Mouse (Mus musculus): ENCODE measurements at regions not wholly inside any gene's neighbourhood (a gene's known extent, or its start where the extent isn't known, plus 50 kb on each side); places are given as distances from the start of the nearest gene placed in this dataset.

DNA sequence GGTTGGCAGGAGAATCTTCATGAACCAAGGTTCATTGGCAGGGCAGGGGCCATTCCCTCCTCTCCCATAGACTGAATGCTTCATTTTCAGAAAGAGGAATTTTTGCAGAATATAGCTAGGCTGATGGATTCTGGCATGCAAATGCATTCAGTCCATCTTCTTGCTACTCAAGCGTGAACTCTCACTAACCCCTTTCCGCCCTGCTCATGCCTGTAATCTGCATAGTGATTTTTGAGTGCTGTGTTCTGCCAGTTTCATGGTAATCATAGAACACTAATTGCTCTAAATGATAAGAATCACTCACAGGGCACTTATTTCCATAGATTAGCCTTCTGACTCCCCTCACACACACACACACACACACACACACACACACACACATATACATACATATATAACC, 119.8 kb upstream of the Onecut1 start:
- TF ChIP-seq EP300 (IDR thresholded peaks at IDR 0.05; ENCODE audit: low read depth) (no peak), CTCF (IDR thresholded peaks at IDR 0.05; ENCODE audit: low read depth) (no peak)

Data from heart, postnatal 0 days (tissue).